Mouse (Mus musculus) limb, embryonic 14.5 days (tissue): ENCODE measurements around the gene Chrm4. TPM values are rescaled to one million over a fixed set of nuclear protein-coding genes. Genes with fewer than 3 reads are reported as not detected.

Experiments
- ATAC-seq: fragments of 200-750 bp; cut with Nextera tagmentation; 2 replicates; pipeline ENCODE4 v1.8.0; 2017; ENCODE audit warnings: low read depth, moderate number of reproducible peaks, moderate TSS enrichment; ENCODE audit not compliant: low FRiP score
- DNase-seq: peaks from one replicate; pipeline ENCODE4 v3.0.0-alpha.2; 2015; ENCODE audit warnings: low spot score
- H3K27ac ChIP-seq: fragments of 300-500 bp; sonication (generic); replicated peaks from 2 replicates; pipeline ENCODE4 v1.5.1; 2014; ENCODE audit warnings: low read depth, mild to moderate bottlenecking, low read length, moderate library complexity, mixed read lengths
- H3K27me3 ChIP-seq: fragments of 300-500 bp; sonication (generic); 2 replicates; pipeline ENCODE4 v1.6.1; 2014; ENCODE audit warnings: low read length, mixed read lengths; ENCODE audit not compliant: control insufficient read depth, insufficient read depth
- H3K36me3 ChIP-seq: fragments of 300-500 bp; sonication (generic); 2 replicates; pipeline ENCODE4 v1.6.1; 2014; ENCODE audit warnings: mild to moderate bottlenecking, low read length, moderate library complexity, mixed read lengths; ENCODE audit not compliant: control insufficient read depth, insufficient read depth
- H3K4me1 ChIP-seq: fragments of 300-500 bp; sonication (generic); 2 replicates; pipeline ENCODE4 v1.6.1; 2014; ENCODE audit warnings: antibody characterized with exemption, low read length, mixed read lengths; ENCODE audit not compliant: control insufficient read depth, insufficient read depth
- H3K4me2 ChIP-seq: fragments of 300-500 bp; sonication (generic); replicated peaks from 2 replicates; pipeline ENCODE4 v1.6.1; 2014; ENCODE audit warnings: low read depth, mild to moderate bottlenecking, low read length, moderate library complexity; ENCODE audit not compliant: severe bottlenecking
- H3K4me3 ChIP-seq: fragments of 300-500 bp; sonication (generic); replicated peaks from 2 replicates; pipeline ENCODE4 v1.5.1; 2014; ENCODE audit warnings: low read length
- H3K9ac ChIP-seq: fragments of 300-500 bp; sonication (generic); 2 replicates; pipeline ENCODE4 v1.6.1; 2014; ENCODE audit warnings: mild to moderate bottlenecking, low read depth, low read length, moderate library complexity; ENCODE audit not compliant: severe bottlenecking
- H3K9me3 ChIP-seq: fragments of 300-500 bp; sonication (generic); 2 replicates; pipeline ENCODE4 v1.6.1; 2016; ENCODE audit warnings: low read length; ENCODE audit not compliant: control insufficient read depth
- POLR2A ChIP-seq: fragments of 200-500 bp; IDR thresholded peaks from 2 replicates; pipeline ENCODE4 v1.8.0; 2012; ENCODE audit warnings: inconsistent platforms, mild to moderate bottlenecking, moderate library complexity, borderline replicate concordance; ENCODE audit not compliant: insufficient read depth, insufficient read length; ENCODE audit errors: extremely low read depth
- WGBS: fragments of 180-500 bp; shearing (Covaris S2); extraction: QIAGEN DNeasy Blood & Tissue Kit; methylation state at CpG from one replicate; pipeline ENCODE4 v1.1.7; 2014; 5-methylcytosine and 5-hydroxymethylcytosine counted together
- polyA plus RNA-seq, 2 experiments: library from polyadenylated mRNA; depleted of rRNA in 1 of 2; stranded (reverse) in 1 of 2; unstranded in 1 of 2; fragments of >200 nt; fragmentation: Nextera tagmentation in 1 of 2; extraction: Ambion mirVana in 1 of 2; gene quantifications; 2 replicates each; pipeline versions ENCODE4 v1.2.1 to v1.2.3; 2012 to 2014

Gene Chrm4
- 0.47 and 0.88 TPM in 2 replicates for polyA plus RNA-seq (2012; rRNA removed)
- polyA plus RNA-seq (2014; fragmentation: Nextera tagmentation; extraction: Ambion mirVana), result 0.17 and 0.32 TPM in 2 replicates

- no peak for TF ChIP-seq POLR2A
- Histone ChIP-seq H3K4me2 (no peak within 1 kb of the TSS), H3K27ac (no peak within 1 kb of the TSS), H3K4me1 (peaks cover 12% of the 10 kb centered on the region), H3K9me3 (no peaks in the 10 kb centered on the region), H3K4me3 (no peak within 1 kb of the TSS), H3K36me3 (peaks cover 7% of the 10 kb centered on the region; the same call in 1 of the 2 replicates), H3K9ac (no peak within 1 kb of the TSS), H3K27me3 (peaks cover 21% of the 10 kb centered on the region)
- DNase-seq (no peak), ATAC-seq (no peak)
- 76% methylated on average over 3 of the region's 3 CpGs for WGBS
These were observed at the start of gene Chrm4 for GRCm38 (mm10) chr2:91926949-91927348. TSS of gene Chrm4 (plus strand) at chr2:91927249.

DNA sequence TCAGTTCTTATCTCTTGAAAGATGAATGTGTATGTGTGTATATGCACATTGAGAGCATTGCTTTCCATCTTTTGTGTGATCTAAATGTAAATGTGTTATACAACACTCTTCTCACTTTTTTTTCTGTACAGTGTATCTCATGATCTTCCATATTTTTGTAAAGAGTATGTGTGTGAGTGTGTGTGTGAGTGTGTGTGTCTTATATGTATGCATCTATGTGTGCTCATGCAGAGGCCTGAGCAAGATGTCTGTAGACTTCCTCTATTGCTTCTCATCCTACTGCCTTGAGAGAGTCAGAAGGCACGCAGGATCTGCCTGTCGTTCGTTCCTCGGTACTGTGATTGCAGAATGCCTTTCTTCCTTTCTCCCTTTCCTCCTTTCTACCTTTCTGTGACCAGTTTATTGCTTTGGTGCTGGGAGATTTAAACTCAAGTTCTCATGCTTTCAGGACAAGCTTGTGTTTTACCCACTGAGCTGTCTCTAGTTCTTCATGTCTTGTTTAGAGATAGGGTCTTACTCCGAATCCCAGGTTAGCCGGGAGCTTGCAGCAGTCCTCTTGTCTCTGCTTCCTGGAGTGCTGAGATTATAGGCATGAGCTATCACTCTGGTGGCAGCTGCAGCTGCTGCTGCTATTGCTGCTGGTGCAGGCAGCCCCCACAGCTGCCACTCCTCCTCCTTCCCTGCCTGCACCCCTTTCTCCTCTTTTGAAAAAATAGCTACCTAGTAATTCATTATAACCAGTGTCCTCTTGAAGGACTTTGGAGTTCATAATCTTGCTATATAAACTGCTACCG lies 48.5 kb upstream of the Chrm4 start:
- Histone ChIP-seq H3K27ac (no peak overlapping the region), H3K9me3 (no peaks in the 10 kb centered on the region), H3K9ac (no peak overlapping the region), H3K36me3 (peaks cover 7% of the 10 kb centered on the region), H3K4me3 (no peak overlapping the region), H3K27me3 (no peaks in the 10 kb centered on the region), H3K4me2 (no peak overlapping the region), H3K4me1 (no peaks in the 10 kb centered on the region)
- WGBS, result 80% methylated on average over 7 of the region's 7 CpGs
- ATAC-seq, result no peak
- DNase-seq, result no peak
- TF ChIP-seq POLR2A, result no peak

DNA sequence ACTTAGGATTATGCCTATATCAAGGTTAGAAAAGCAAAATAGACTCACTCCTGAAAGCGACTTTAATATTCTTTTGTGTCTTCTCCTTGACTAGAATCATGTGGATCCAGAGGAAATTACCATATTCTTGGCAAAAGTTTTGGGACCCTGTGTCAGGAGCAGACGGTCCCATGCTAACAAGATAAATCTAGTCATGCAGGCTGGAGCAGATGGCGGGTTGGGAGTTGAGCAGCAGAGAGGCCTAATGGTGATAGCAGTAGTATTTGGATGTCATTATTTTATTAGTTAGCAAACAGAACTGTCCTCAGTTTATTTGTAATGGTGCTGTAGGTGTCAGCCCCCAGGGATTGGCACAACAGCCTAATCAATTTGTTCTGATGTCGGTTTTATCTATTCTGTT lies 43.1 kb upstream of the Chrm4 start:
- DNase-seq (no peak), ATAC-seq (no peak)
- TF ChIP-seq POLR2A, result no peak
- Histone ChIP-seq H3K9me3 (no peaks in the 10 kb centered on the region), H3K36me3 (peaks cover 18% of the 10 kb centered on the region), H3K4me1 (no peaks in the 10 kb centered on the region), H3K4me2 (no peak overlapping the region), H3K9ac (no peak overlapping the region), H3K27ac (no peak overlapping the region), H3K4me3 (no peak overlapping the region), H3K27me3 (no peaks in the 10 kb centered on the region)
- WGBS, result 87% methylated on average over 4 of the region's 4 CpGs

DNA sequence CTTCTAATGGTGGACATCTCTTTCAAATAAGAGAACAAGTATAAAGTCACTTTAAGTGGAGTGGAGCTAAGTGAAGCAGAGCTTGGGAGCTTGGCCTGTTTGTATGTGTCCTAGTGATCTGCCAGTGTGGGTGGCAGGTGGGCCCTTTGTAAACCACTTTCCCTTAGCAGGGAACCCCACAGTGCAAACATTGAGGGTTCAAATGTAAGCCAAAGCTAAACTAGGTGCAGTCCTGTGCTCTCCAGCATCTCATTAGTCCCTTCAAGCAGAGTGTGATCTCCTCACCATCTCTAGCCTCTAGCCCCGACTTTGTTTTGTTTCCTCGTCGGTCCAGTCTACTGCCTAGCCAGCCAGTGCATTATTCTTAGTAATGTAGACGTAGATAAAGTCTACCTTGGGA lies 42.4 kb upstream of the Chrm4 start:
- H3K4me3 ChIP-seq, result no peak overlapping the region
- ATAC-seq (no peak), DNase-seq (no peak)
- TF ChIP-seq POLR2A, result no peak
- H3K9ac ChIP-seq, result no peak overlapping the region
- no peaks in the 10 kb centered on the region for H3K4me1 ChIP-seq
- H3K27ac ChIP-seq, result no peak overlapping the region
- no peaks in the 10 kb centered on the region for H3K9me3 ChIP-seq
- H3K27me3 ChIP-seq, result no peaks in the 10 kb centered on the region
- no peak overlapping the region for H3K4me2 ChIP-seq
- peaks cover 18% of the 10 kb centered on the region for H3K36me3 ChIP-seq
- WGBS, result 93% methylated on average over 4 of the region's 4 CpGs

GRCm38 (mm10) chr2:91894716-91895115 lies 32.3 kb upstream of the Chrm4 start:
- no peak overlapping the region for H3K9ac ChIP-seq
- H3K4me3 ChIP-seq, result no peak overlapping the region
- H3K36me3 ChIP-seq, result peaks cover 18% of the 10 kb centered on the region; the same call in 1 of the 2 replicates
- H3K4me1 ChIP-seq, result no peaks in the 10 kb centered on the region
- no peak for ATAC-seq
- DNase-seq, result no peak
- no peak for TF ChIP-seq POLR2A
- 96% methylated on average over 3 of the region's 3 CpGs for WGBS
- H3K4me2 ChIP-seq, result no peak overlapping the region
- no peaks in the 10 kb centered on the region for H3K9me3 ChIP-seq
- no peaks in the 10 kb centered on the region for H3K27me3 ChIP-seq
- H3K27ac ChIP-seq, result no peak overlapping the region
